Mouse (Mus musculus) E14TG2a.4 (cell line): ENCODE measurements around the gene Rdh19.

Experiments used
- CTCF ChIP-seq: conservative IDR thresholded peaks from 2 replicates; pipeline ENCODE4 v1.5.1; 2014; ENCODE audit warnings: low read length
- NANOG ChIP-seq: IDR thresholded peaks from 2 replicates; pipeline ENCODE4 v1.6.1; 2014; ENCODE audit warnings: borderline replicate concordance, low read length, mixed read lengths
- POU5F1 ChIP-seq: IDR thresholded peaks from 2 replicates; pipeline ENCODE4 v1.6.1; 2014; ENCODE audit warnings: low read length, borderline replicate concordance

DNA sequence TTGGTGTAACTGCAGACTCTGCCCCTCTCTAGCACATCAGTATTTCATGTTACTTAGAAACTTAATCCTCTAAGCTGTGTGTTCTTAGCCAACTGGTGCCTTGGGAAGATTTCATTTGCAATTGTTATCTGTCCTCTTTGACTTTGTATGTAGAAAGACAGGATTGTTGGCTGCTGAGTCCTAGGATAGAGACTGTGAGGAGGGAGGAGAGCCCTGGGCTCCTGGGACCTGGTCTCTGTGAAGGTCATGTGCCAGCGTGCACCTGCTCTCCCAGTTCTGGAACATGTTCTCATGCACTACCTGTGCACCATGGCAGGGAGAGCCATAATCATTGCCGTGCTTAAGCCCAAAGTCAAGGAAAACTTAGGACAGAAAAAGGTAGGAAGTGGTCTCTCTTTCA lies 48.1 kb upstream of the Rdh19 start:
- TF ChIP-seq CTCF = no peak
- no peak for TF ChIP-seq POU5F1
- TF ChIP-seq NANOG = no peak
